Mouse (Mus musculus) brain, adult 2 months (tissue): Measurements from ENCODE around the gene Gjb2.

Experiments used
- DNase-seq: peaks from one replicate; pipeline ENCODE4 v3.0.0; 2011; ENCODE audit warnings: low read depth, low spot score

Gjb2 gene

GRCm38 (mm10) chr14:57104106-57105023 is at the start of gene Gjb2:
Gene Gjb2, minus strand, starts transcription at chr14:57104702.
- peak; percentile 16 for DNase-seq

DNA sequence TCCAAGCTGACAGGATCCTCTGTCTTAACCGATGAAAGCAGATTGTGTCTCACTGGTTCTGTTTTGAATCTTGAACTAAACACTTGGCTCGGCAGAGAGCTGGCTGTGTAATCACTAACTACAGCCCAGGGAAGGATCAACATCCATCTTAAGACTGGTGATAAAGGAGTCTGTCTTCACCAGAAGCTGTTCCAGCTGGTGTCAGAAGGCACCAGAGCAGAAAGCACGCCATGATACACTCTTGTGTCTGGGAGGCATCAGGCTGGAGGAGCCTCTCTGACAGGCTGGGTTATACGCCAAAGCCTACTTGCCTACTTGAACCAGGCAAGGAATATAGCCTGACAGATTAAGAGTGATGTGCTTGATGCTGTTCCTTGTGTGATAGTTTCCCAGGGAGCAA is 41.2 kb upstream of the Gjb2 start:
- DNase-seq, result peak; percentile 15

GRCm38 (mm10) chr14:57135265-57135664 is 30.8 kb upstream of the Gjb2 start:
- no peak for DNase-seq

- DNase-seq, result peak; percentile 10
Measured at GRCm38 (mm10) chr14:57133161-57133661, 28.7 kb upstream of the Gjb2 start, which contains the start of gene Gjb6. Gene Gjb6, minus strand, starts transcription at chr14:57133611.

GRCm38 (mm10) chr14:57127383-57127782 is 22.9 kb upstream of the Gjb2 start:
- DNase-seq, result no peak

GRCm38 (mm10) chr14:57122295-57122694 is 17.8 kb upstream of the Gjb2 start:
- DNase-seq, result no peak

- peak; percentile 29 for DNase-seq
Measured at GRCm38 (mm10) chr14:57115823-57116544, 11.5 kb upstream of the Gjb2 start, which contains the start of gene Gm4491. Gene Gm4491, minus strand, starts transcription at chr14:57115883.

GRCm38 (mm10) chr14:57109194-57109593 is 4.7 kb upstream of the Gjb2 start:
- DNase-seq, result peak; percentile 68

- no peak for DNase-seq
Measured at GRCm38 (mm10) chr14:57107916-57108315, 3.4 kb upstream of the Gjb2 start.

GRCm38 (mm10) chr14:57107091-57107490 is 2.6 kb upstream of the Gjb2 start:
- no peak for DNase-seq

DNA sequence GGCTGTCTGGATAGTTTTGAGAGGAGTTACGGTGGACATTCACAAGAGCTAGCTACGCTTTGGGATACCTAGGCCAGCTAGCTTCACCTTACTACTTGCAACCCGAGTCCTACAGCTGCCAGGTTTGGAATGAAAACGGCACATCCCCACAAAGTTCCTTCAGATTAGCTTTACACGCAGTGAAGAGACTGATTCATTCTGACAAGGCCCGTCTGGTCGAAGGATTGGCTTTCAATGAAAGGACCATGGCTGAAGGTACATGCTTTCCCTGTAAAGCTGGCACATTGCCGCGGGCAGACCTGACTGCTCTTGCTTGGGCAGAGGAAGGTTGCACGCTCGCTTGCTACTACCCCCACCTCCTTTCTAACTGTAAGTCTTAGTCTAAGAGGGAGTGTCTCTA is 1.2 kb upstream of the Gjb2 start:
- DNase-seq, result no peak

DNA sequence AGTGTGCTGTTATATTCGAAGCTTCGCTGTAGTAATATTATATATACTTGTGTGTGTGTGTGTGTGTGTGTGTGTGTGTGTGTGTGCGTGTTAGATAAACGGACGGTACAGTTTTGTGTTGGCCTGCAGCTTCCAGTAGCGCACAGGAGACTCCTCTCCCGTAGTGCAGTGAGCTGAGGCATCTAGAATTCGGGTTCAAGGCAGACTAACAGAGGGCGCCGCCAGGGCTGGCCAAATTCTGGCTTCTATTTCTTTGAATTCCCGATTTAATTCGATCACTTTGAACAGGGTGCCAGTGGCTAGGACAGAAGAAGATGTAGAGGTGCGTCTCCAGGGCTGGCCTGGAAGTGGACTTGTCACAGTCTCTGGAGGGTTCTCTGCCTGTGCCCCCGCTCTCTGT is 609 bp upstream of the Gjb2 start:
- no peak for DNase-seq

- peak; percentile 6 for DNase-seq
Measured at GRCm38 (mm10) chr14:57103711-57104105, 794 bp downstream of the Gjb2 start.

DNA sequence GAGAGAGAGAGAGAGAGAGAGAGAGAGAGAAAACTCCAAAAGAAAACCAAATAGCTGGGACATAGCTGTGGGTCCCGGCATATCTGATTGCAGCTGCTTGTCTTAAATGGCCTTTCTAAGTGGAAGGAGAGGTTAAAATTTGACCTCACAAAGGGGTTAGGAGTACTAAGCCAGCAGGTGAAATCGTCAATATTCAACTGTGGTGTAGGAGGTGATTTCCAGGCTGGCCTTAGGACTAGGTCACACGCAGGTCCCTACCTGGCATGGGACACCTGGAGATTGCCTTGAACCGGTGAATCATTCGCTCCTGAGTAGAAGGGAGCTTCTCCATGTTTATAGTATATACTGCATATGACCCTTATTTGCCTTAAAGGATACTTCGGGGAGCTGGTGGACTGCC is 1.4 kb downstream of the Gjb2 start:
- no peak for DNase-seq

- no peak for DNase-seq
Measured at GRCm38 (mm10) chr14:57101623-57102022, 2.9 kb downstream of the Gjb2 start.

GRCm38 (mm10) chr14:57095855-57096254 is 8.6 kb downstream of the Gjb2 start:
- no peak for DNase-seq

DNA sequence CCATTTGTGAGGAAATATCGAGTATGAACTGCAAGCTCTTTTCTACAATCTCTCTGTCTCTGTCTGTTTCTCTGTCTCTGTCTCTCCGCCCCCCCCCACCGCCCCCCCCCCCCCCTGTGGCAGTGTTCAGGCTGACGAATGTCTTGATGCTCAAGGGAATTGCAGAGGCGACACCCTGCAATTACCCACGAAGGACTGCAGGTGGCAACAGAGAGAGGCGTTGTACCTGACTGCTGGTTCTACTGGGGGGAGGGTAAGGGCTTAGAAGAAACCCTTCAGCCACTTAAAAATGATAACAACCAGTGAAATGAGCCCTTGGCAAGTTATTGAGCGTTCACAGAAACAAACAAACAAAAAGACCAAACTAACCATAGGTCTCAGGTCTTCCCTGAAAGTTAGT is 11.5 kb downstream of the Gjb2 start:
- DNase-seq, result peak; percentile 77

DNA sequence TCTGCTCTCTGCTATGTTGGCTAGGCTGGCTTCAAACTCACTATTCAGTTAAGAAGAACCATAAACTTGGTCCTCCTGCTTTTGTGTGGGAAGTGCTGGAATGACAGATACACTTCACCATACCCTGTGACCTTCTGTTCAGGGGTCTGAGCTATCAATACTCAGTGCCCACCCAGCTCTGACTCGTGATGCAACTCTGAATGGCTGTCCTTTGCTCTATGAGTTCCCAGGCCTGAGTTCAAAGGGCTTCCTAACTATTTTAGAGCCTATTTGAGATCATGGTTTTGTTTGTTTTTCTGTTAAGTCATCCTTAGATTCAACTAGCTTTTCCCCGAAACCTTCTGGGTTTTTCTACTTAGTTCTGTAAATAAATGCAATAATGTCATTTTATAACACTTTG is 14.5 kb downstream of the Gjb2 start:
- DNase-seq, result no peak

DNA sequence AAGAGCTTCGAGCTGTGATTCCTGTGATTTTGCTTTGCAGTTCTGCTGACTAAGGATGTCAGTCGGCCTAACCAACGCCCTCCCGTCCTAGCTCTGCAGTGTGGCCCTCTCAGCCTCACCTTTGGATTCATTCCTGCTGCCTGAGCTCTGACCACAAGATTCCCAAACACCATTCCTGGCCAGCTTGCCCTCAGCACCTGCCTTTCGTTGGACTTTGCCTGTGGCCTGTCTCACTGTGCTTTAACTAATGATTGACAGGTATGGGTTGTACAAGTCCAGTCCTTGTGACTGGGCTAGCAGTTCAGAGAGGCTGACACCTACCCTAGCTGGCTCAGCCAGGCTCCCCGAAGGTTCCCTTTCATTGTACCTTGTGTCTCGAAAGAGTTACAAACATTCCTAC is 15.4 kb downstream of the Gjb2 start:
- no peak for DNase-seq

GRCm38 (mm10) chr14:57084180-57084668 is 20.3 kb downstream of the Gjb2 start:
- DNase-seq, result no peak

- DNase-seq, result no peak
Measured at GRCm38 (mm10) chr14:57082863-57083262, 21.6 kb downstream of the Gjb2 start.

DNA sequence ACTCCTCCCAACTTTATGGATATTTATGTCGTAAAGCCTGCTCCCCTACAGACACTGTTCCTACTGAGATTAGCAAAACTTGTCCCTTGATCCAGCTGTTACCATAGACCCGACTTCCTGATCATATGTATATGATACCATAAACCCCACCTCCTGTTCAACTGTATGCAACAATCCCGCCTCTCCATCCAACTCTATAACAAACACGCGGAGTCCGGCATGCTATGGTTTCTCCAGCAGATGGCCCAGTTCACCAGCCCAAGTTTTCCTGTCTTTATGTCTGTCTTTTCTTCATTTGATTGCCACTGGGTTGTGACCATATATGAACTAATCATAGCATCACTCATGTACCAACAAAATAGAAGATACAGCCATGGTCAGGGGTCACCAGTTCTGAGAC is 29.0 kb downstream of the Gjb2 start:
- DNase-seq, result no peak
